Mouse (Mus musculus) forebrain, embryonic 15.5 days (tissue): ENCODE data around the gene Dgke. TPM values are rescaled to one million over a fixed set of nuclear protein-coding genes. Genes with fewer than 3 reads are reported as not detected.
"Not testable (repeated sequence)": the region's sequence is repeated elsewhere in the genome, so short reads cannot be mapped to it uniquely, and the experiment has no call there.

Experiments used
- ATAC-seq: fragments of 200-750 bp; cut with Nextera tagmentation; replicated peaks from 2 replicates; pipeline ENCODE4 v1.8.0; 2017; ENCODE audit warnings: mild to moderate bottlenecking, moderate TSS enrichment, moderate library complexity
- H3K27ac ChIP-seq: fragments of 300-500 bp; sonication (generic); replicated peaks from 2 replicates; pipeline ENCODE4 v1.5.1; 2015; ENCODE audit warnings: mild to moderate bottlenecking, inconsistent platforms
- H3K27me3 ChIP-seq: fragments of 300-500 bp; sonication (generic); 2 replicates; pipeline ENCODE4 v1.6.1; 2015; ENCODE audit warnings: inconsistent platforms
- H3K36me3 ChIP-seq: fragments of 300-500 bp; sonication (generic); 2 replicates; pipeline ENCODE4 v1.6.1; 2015; ENCODE audit warnings: mild to moderate bottlenecking, inconsistent platforms
- H3K4me1 ChIP-seq: fragments of 300-500 bp; sonication (generic); 2 replicates; pipeline ENCODE4 v1.6.1; 2015; ENCODE audit warnings: inconsistent platforms
- H3K4me2 ChIP-seq: fragments of 300-500 bp; sonication (generic); replicated peaks from 2 replicates; pipeline ENCODE4 v1.6.1; 2015; ENCODE audit warnings: mild to moderate bottlenecking, inconsistent platforms
- H3K4me3 ChIP-seq: fragments of 300-500 bp; sonication (generic); 2 replicates; pipeline ENCODE4 v1.5.1; 2015; ENCODE audit warnings: mild to moderate bottlenecking, inconsistent platforms
- H3K9ac ChIP-seq: fragments of 300-500 bp; sonication (generic); replicated peaks from 2 replicates; pipeline ENCODE4 v1.6.1; 2015; ENCODE audit warnings: mild to moderate bottlenecking, inconsistent platforms
- H3K9me3 ChIP-seq: fragments of 300-500 bp; sonication (generic); 2 replicates; pipeline ENCODE4 v1.6.1; 2016; ENCODE audit warnings: inconsistent platforms
- WGBS: fragments of 180-500 bp; shearing (Covaris S2); methylation state at CpG from one replicate; pipeline ENCODE4 v1.1.7; 2015; ENCODE audit warnings: mixed read lengths; 5-methylcytosine and 5-hydroxymethylcytosine counted together
- polyA plus RNA-seq: library from polyadenylated mRNA; unstranded; fragments of >200 nt; fragmentation: Nextera tagmentation; extraction: Ambion mirVana; gene quantifications from 2 replicates; pipeline ENCODE4 v1.2.1, GENCODE M21; 2015

Gene Dgke
- polyA plus RNA-seq, 1 experiment from 2014 or later, result 16.8 TPM

DNA sequence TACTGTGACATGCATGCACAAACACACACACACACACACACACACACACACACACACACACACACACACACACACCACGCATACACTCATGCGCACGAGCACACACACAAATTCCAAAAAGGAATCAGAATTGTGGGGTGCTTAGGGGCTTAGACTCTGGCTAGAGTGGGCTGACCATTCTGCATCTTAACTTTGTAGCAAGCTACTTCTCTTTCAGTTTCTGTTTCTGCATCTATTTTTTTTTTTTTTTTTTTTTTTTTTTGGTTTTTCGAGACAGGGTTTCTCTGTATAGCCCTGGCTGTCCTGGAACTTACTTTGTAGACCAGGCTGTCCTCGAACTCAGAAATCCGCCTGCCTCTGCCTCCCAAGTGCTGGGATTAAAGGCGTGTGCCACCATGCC lies 23.7 kb upstream of the Dgke start:
- not testable (repeated sequence) for ATAC-seq, H3K4me1 ChIP-seq, H3K9me3 ChIP-seq, H3K27me3 ChIP-seq, H3K9ac ChIP-seq, H3K4me3 ChIP-seq, H3K4me2 ChIP-seq, H3K27ac ChIP-seq, H3K36me3 ChIP-seq
- 89% methylated on average over 7 of the region's 7 CpGs for WGBS

DNA sequence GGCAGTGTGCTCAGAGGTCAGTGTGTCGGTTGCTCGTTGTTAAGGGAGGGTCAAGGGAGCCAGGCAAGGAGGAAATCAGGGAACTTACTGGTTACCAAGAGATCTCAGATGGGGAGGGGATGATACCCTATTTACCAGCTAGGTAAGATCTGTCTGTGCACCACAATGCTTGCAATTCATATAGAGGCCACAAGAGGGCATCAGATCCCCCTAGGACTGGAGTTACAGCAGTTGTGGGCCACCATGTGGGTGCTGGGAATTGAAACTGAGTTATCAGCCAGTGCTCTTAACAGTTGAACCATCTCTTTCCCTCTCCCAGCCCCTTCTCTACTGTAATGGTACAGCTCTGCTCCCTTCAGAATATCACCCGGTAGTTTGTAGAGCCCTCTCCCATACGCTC lies 22.1 kb upstream of the Dgke start:
- Histone ChIP-seq H3K36me3 (no peaks in the 10 kb centered on the region), H3K4me1 (no peaks in the 10 kb centered on the region), H3K9me3 (no peaks in the 10 kb centered on the region), H3K4me3 (no peak overlapping the region), H3K27me3 (no peaks in the 10 kb centered on the region), H3K4me2 (no peak overlapping the region), H3K9ac (no peak overlapping the region), H3K27ac (no peak overlapping the region)
- 89% methylated on average over 4 of the region's 4 CpGs for WGBS
- ATAC-seq, result no peak

DNA sequence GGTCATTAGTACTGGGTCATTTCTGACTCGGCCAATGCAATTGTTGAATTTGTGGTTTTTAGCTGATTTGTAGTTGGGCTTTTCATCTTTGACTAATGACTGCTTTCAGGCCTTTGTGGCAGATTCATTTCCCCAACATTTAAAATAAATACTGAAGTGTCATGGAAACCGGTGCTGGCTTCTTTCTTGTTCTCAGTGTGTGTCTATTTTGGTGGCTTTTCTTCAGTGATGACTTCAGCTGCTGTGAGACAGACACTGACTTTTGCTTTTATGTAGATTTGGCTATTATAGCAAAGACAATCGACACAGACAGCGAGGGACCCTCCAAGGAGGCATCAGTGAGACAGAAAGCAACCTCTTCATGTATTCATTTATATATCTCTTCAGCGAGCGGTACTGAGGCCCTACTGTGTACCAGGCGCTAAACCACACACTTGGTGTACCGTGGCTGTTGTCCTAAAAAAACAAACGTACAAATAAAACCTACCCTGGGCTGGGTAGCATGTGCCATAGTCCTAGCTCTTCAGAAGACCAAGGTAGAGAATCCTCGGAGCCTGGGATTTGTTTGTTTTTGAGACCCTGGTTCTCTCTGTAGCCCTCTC lies 19.7 kb upstream of the Dgke start:
- WGBS, result 79% methylated on average over 10 of the region's 10 CpGs

DNA sequence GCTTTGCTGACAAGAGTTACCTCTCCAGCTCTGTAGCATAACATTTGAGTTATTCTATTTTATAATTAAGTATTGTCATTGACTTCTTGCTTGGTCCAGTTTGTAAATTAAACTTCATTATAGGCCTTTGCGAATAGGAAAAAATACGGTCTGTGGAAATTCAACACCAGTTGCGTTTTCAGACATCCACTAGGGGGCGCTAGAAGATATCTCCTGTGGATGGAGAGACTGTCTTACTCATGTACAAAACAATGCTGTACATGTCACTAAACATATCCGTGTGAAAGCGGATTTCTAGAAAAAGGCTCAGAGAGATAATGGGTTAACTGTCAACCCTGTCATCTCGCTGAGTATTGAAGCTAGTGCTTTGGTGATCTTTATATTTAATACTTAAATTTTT lies 18.0 kb upstream of the Dgke start:
- Histone ChIP-seq H3K27ac (no peak overlapping the region), H3K9me3 (no peaks in the 10 kb centered on the region), H3K27me3 (no peaks in the 10 kb centered on the region), H3K4me1 (no peaks in the 10 kb centered on the region), H3K4me3 (no peak overlapping the region), H3K4me2 (no peak overlapping the region), H3K9ac (no peak overlapping the region), H3K36me3 (no peaks in the 10 kb centered on the region)
- WGBS, result 37% methylated on average over 7 of the region's 7 CpGs
- no peak for ATAC-seq

More for the DNA sequence above, 19.7 kb upstream of the Dgke start:
- Histone ChIP-seq H3K9me3 (no peaks in the 10 kb centered on the region), H3K27me3 (no peaks in the 10 kb centered on the region), H3K27ac (no peak overlapping the region), H3K4me1 (no peaks in the 10 kb centered on the region), H3K9ac (no peak overlapping the region), H3K4me3 (no peak overlapping the region), H3K36me3 (no peaks in the 10 kb centered on the region), H3K4me2 (no peak overlapping the region)
- ATAC-seq, result no peak

DNA sequence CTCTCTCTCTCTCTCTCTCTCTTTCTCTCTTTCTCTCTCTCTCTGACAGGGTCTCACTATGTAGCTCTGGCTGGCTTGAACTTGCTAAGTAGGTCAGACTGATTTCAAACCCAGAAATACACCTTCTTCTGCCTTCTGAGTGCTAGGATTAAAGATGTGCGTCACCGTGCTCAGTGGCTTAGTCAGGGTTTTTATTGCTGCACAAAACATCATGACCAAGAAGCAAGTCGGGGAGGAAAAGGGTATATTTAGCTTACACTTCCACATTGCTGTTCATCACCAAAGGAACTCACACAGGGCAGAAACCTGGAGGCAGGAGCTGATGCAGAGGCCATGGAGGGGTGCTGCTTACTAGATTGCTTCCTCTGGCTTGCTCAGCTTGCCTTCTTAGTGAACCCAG lies 16.0 kb upstream of the Dgke start:
- ATAC-seq, result not testable (repeated sequence)

DNA sequence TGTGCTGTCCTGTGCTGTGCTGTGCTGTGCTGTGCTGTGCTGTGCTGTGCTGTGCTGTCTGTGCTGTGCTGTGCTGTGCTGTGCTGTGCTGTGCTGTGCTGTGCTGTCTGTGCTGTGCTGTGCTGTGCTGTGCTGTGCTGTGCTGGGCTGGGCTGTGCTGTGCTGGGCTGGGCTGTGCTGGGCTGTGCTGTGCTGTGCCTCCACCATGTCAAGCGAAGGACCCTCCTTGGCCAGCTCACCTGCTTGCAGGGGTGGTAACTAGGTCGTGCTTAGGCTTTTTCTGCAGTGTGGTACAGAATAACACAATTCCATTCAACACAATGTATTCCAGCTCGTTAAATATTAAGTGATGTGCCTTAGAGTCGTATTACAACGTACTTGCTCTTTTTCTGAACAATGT lies 15.3 kb upstream of the Dgke start:
- not testable (repeated sequence) for H3K4me3 ChIP-seq, H3K4me2 ChIP-seq, H3K4me1 ChIP-seq, ATAC-seq, H3K9ac ChIP-seq, H3K36me3 ChIP-seq, H3K27ac ChIP-seq, H3K9me3 ChIP-seq, H3K27me3 ChIP-seq
- WGBS, result 38% methylated on average over 5 of the region's 5 CpGs

More for the DNA sequence above, 16.0 kb upstream of the Dgke start:
- not testable (repeated sequence) for H3K27me3 ChIP-seq, H3K36me3 ChIP-seq, H3K9ac ChIP-seq, H3K4me3 ChIP-seq, H3K4me2 ChIP-seq, H3K9me3 ChIP-seq, H3K27ac ChIP-seq, H3K4me1 ChIP-seq
- 89% methylated on average over 3 of the region's 3 CpGs for WGBS

DNA sequence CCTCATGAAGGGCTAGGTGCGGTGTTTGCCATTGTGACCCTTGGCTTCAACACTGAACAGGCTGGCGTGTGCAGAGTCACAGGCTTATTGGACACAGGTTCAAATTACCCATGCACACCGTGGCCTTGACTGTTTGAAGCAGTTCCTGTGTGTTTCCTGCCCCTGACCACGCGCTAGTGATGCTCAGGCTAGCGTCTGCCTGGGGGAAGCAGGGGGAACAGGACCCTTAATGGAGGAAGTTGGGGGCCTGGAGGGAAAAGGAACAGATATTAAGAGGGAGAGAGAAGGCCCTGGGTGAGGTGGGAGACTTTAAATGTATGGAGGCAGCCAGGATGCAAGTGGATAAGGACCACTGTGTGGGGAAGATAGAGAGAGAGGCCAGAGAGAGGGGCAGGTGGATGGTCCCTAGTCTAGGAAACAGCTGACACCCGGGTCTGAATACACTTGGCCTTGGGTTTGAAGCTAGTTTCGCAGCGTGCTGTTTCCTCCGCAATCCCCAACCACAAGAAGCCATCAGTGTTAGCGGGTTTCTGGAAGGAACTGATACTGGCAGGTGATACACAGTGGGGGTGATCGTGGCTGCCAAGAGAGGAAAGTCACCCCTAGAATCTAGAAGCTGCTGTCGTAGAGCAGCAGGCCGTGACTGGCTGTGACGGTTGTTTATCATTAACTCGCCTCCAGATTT lies 12.5 kb upstream of the Dgke start:
- Histone ChIP-seq H3K4me1 (no peaks in the 10 kb centered on the region), H3K4me2 (no peak overlapping the region), H3K27me3 (no peaks in the 10 kb centered on the region), H3K9me3 (no peaks in the 10 kb centered on the region), H3K27ac (no peak overlapping the region), H3K9ac (no peak overlapping the region), H3K36me3 (no peaks in the 10 kb centered on the region), H3K4me3 (no peak overlapping the region)
- 86% methylated on average over 16 of the region's 16 CpGs for WGBS
- no peak for ATAC-seq

DNA sequence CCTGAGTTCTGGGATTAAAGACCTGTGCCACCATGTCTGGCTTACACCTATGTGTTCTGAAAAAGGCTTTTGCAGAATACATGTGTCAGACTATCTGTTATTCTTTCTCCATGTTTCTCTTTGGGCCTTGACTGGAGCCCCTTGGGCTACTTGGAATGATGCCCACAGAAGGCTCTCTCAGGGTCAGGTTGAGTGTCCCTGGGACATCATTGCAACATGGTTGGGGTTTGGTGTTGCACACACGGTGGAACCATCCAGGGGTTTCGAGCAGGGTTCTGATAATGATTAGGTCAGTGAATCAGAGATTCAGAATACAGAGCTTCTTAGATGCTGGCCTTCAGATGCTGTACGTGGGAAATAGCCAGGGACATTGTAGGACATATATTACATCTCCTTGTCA lies 11.7 kb upstream of the Dgke start:
- H3K4me1 ChIP-seq, result no peaks in the 10 kb centered on the region
- no peak overlapping the region for H3K27ac ChIP-seq
- no peaks in the 10 kb centered on the region for H3K27me3 ChIP-seq
- no peak overlapping the region for H3K4me3 ChIP-seq
- no peak overlapping the region for H3K4me2 ChIP-seq
- no peak for ATAC-seq
- no peaks in the 10 kb centered on the region for H3K36me3 ChIP-seq
- WGBS, result 93% methylated on average over 3 of the region's 3 CpGs
- H3K9ac ChIP-seq, result no peak overlapping the region
- H3K9me3 ChIP-seq, result no peaks in the 10 kb centered on the region

DNA sequence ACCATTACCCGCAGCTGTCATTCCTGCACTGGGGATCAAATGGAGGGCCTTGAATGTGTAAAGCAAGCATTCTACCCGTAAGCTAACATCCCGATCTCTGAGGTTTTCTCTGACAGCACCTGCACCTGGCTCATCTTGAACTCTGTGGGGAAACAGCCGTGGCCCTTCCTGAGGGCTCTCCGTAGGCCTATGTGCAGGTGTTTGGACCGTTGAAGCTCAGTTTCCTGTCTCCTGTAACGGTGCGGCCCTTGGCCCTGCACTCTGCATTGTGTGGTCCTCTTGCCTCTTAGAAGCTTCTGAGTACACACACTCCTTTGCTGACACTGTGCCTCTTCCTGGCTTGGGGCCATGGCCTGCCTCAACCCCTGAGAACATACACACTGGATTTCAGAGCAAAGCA lies 11.0 kb upstream of the Dgke start:
- no peaks in the 10 kb centered on the region for H3K27me3 ChIP-seq
- 91% methylated on average over 8 of the region's 8 CpGs for WGBS
- no peak overlapping the region for H3K27ac ChIP-seq
- H3K9me3 ChIP-seq, result no peaks in the 10 kb centered on the region
- H3K4me3 ChIP-seq, result no peak overlapping the region
- ATAC-seq, result no peak
- no peak overlapping the region for H3K9ac ChIP-seq
- no peak overlapping the region for H3K4me2 ChIP-seq
- no peaks in the 10 kb centered on the region for H3K4me1 ChIP-seq
- H3K36me3 ChIP-seq, result no peaks in the 10 kb centered on the region

DNA sequence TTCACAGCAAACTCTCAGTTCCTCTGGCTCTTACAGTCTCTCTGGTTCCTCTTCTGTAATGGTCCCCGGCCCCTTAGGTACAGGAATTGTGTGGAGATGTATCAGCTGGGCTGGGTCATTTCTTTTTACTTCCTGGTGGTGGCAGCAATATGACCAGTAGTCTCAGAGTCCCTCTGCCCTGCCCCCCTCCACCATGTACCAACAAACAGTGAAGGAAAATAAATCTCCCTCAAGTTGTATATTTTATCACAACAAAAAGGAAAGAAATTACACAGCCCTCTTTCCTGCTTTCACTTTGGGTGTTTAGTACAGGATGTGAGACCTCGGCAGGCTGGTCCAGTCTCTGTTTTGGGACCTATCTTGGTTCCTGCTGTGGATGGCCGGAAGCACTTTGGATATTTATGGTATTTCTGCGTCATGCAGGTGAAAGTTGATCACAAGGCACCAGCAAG lies 9.7 kb upstream of the Dgke start:
- Histone ChIP-seq H3K27ac (no peak overlapping the region), H3K9ac (no peak overlapping the region), H3K27me3 (no peaks in the 10 kb centered on the region), H3K4me2 (no peak overlapping the region), H3K4me1 (no peaks in the 10 kb centered on the region), H3K36me3 (no peaks in the 10 kb centered on the region), H3K9me3 (no peaks in the 10 kb centered on the region), H3K4me3 (no peak overlapping the region)
- WGBS, result 85% methylated on average over 4 of the region's 4 CpGs
- ATAC-seq, result no peak

DNA sequence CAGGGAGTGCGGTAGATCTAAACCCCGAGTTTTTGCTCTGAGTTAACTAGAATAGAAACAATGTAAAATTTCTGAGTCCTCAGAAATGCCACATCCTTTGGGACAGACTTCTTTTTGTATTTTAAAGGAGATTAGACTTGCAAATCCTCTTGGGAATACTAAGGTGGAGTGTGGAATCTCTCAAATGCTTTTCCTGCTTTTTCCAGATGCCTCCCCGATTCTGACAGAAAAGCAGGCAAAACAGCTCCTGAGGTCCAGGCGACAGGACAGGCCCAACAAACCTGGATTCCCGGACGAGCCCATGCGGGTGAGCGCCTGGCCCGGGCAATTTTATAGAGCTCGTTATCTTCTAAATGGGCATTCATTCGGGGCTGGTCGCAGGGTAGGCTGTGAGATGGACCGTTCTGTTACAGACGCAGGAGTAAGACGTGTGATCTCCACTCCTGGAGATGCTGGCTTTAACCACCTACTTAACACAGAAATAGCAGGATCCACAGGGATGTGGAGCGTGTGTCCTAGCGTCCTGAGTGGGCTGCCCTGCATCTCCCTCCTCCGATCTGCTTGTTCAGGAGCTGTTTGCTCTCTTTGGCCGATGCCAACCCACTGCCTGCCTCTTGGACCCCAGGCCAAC lies 8.2 kb upstream of the Dgke start:
- no peak overlapping the region for H3K9ac ChIP-seq
- H3K36me3 ChIP-seq, result no peaks in the 10 kb centered on the region
- H3K27ac ChIP-seq, result no peak overlapping the region
- no peak overlapping the region for H3K4me2 ChIP-seq
- H3K4me1 ChIP-seq, result no peaks in the 10 kb centered on the region
- WGBS, result 38% methylated on average over 19 of the region's 19 CpGs
- H3K27me3 ChIP-seq, result no peaks in the 10 kb centered on the region
- ATAC-seq, result no peak
- H3K9me3 ChIP-seq, result no peaks in the 10 kb centered on the region
- no peak overlapping the region for H3K4me3 ChIP-seq

DNA sequence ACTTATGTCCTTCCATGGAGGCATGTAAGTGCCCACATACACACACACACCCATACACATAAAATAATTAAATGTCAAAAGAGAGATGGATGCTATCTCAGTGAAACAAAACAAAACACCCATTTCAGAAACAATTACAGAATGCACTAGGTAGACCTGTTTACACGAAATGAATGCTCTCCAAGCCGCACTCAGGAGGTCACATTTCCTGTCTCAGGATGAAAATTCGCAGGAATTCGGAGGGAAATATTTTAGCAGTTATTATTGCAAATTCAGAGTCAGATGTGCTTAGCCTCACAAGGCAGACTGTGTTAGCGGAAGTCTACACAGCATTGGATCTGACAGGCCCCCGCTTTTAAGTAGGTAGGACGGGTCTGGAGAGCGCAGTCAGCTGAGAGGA lies 6.9 kb upstream of the Dgke start, which contains the start of gene Gm525:
Gene Gm525 (plus strand): TSS at position 301 of the 400 bp plus-strand sequence.
- Histone ChIP-seq H3K9ac (no peak within 1 kb of the TSS), H3K4me1 (no peaks in the 10 kb centered on the region), H3K27ac (no peak within 1 kb of the TSS), H3K4me2 (no peak within 1 kb of the TSS), H3K27me3 (no peaks in the 10 kb centered on the region), H3K9me3 (no peaks in the 10 kb centered on the region), H3K4me3 (no peak within 1 kb of the TSS), H3K36me3 (no peaks in the 10 kb centered on the region)
- ATAC-seq, result no peak
- whole genome bisulfite sequencing, result 85% methylated on average over 8 of the region's 8 CpGs
